Mouse (Mus musculus) regulatory T cell (primary cell): ENCODE results near the gene Rad9a.

Experiments used
- in situ Hi-C: fragments of 300-600 bp; cut with MboI, MseI; formaldehyde crosslinking; loops from one replicate; pipeline ENCODE4 v1.15.1; 2025; ENCODE audit warnings: high pct_unique_total_duplicates

The Rad9a gene

GRCm38 (mm10) chr19:4194021-4194724 is 7.3 kb downstream of the Rad9a start:
- in situ Hi-C loops = loop anchor here (5.0 to 10.0 kb wide), 2 partner anchors 77 to 1601 kb away; no protein-coding TSS in a partner anchor

GRCm38 (mm10) chr19:4193129-4193528 is 8.3 kb downstream of the Rad9a start:
- in situ Hi-C loops = loop anchor here (5.0 to 10.0 kb wide), 2 partner anchors 76 to 1602 kb away; no protein-coding TSS in a partner anchor

- in situ Hi-C loops = loop anchor here (5.0 to 10.0 kb wide), 2 partner anchors 75 to 1602 kb away; no protein-coding TSS in a partner anchor
Measured at GRCm38 (mm10) chr19:4192251-4192985, 9.0 kb downstream of the Rad9a start.

- in situ Hi-C loops = loop anchor here (5.0 to 10.0 kb wide), 2 partner anchors 74 to 1603 kb away; no protein-coding TSS in a partner anchor
Measured at GRCm38 (mm10) chr19:4191528-4192250, 9.8 kb downstream of the Rad9a start, which contains the start of gene Ppp1ca. TSS of gene Ppp1ca (plus strand) at chr19:4192065.

GRCm38 (mm10) chr19:4190831-4191334 is 10.6 kb downstream of the Rad9a start, which contains the start of gene Tbc1d10c:
TSS of gene Tbc1d10c (minus strand) at chr19:4191284.
- in situ Hi-C loops = loop anchor here (5.0 to 10.0 kb wide), 2 partner anchors 74 to 1604 kb away; no protein-coding TSS in a partner anchor

- in situ Hi-C loops = no loop called here
Measured at GRCm38 (mm10) chr19:4189051-4189620, 12.3 kb downstream of the Rad9a start.

- in situ Hi-C loops = no loop called here
Measured at GRCm38 (mm10) chr19:4187303-4187702, 14.2 kb downstream of the Rad9a start.

- in situ Hi-C loops = no loop called here
Measured at GRCm38 (mm10) chr19:4184976-4185975, 16.2 kb downstream of the Rad9a start.

- in situ Hi-C loops = no loop called here
Measured at GRCm38 (mm10) chr19:4183689-4184088, 17.8 kb downstream of the Rad9a start.

GRCm38 (mm10) chr19:4181892-4182291 is 19.6 kb downstream of the Rad9a start:
- in situ Hi-C loops = no loop called here

- in situ Hi-C loops = no loop called here
Measured at GRCm38 (mm10) chr19:4180411-4180810, 21.1 kb downstream of the Rad9a start.

- in situ Hi-C loops = loop anchor here (10.0 kb wide), 1 partner anchor 61 kb away; no protein-coding TSS in a partner anchor
Measured at GRCm38 (mm10) chr19:4175368-4175947, 26.0 kb downstream of the Rad9a start, which contains the start of gene Carns1. TSS of gene Carns1 (minus strand) at chr19:4175479.

GRCm38 (mm10) chr19:4172925-4173324 is 28.5 kb downstream of the Rad9a start:
- in situ Hi-C loops = loop anchor here (10.0 kb wide), 1 partner anchor 58 kb away; no protein-coding TSS in a partner anchor

- in situ Hi-C loops = loop anchor here (10.0 kb wide), 1 partner anchor 57 kb away; no protein-coding TSS in a partner anchor
Measured at GRCm38 (mm10) chr19:4171393-4172290, 29.8 kb downstream of the Rad9a start.

GRCm38 (mm10) chr19:4170723-4171392 is 30.6 kb downstream of the Rad9a start:
- in situ Hi-C loops = loop anchor here (10.0 kb wide), 1 partner anchor 56 kb away; no protein-coding TSS in a partner anchor

- in situ Hi-C loops = loop anchor here (10.0 kb wide), 1 partner anchor 55 kb away; no protein-coding TSS in a partner anchor
Measured at GRCm38 (mm10) chr19:4169810-4170209, 31.7 kb downstream of the Rad9a start.

GRCm38 (mm10) chr19:4169378-4169784 is 32.1 kb downstream of the Rad9a start:
- in situ Hi-C loops = no loop called here
